Mouse (Mus musculus): Measurements from ENCODE around the gene Igsf21. TPM values are rescaled to one million over a fixed set of nuclear protein-coding genes. Genes with fewer than 3 reads are reported as not detected.

The Igsf21 gene
- polyA plus RNA-seq, 1 experiment from 2014 or later, result 1.5 TPM

DNA sequence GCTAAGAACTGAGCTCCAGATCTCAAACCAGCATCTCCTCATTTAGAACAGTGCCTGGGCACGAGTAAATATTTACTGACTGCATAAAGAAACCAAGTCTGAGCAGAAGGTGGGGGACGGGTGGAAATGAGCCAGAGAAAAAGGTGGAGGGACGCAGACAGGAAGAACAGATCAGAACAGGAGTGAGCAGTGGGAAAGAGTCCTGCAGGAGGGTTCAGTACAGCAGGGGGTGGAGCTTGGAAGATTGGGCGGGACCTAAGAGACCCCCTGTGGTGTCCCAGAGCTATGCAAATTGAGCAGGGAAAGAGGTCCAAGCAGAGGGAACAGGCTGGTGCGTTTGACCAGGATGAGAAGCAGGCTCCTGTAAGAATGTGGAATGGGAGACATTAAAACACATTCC lies 241.7 kb downstream of the Igsf21 start:
- no peak overlapping the region for H3K27ac ChIP-seq (ENCODE audit: low read length)
- peak; percentile 52; the same call in 1 of the 2 replicates for ATAC-seq
- H3K4me1 ChIP-seq (ENCODE audit: control insufficient read depth, insufficient read depth, low read length), result peaks cover 11% of the 10 kb centered on the region
- 12% methylated on average over 5 of the region's 5 CpGs for WGBS
- H3K9ac ChIP-seq (ENCODE audit: low read depth, low read length), result no peak overlapping the region
- no peaks in the 10 kb centered on the region for H3K36me3 ChIP-seq (ENCODE audit: control insufficient read depth, insufficient read depth, low read length)
- no peaks in the 10 kb centered on the region for H3K9me3 ChIP-seq (ENCODE audit: control insufficient read depth, low read length)
- peak overlapping the region; percentile 29; the same call in 1 of the 2 replicates for H3K4me3 ChIP-seq (ENCODE audit: low read length)
- H3K27me3 ChIP-seq (replicated peaks; ENCODE audit: control insufficient read depth, insufficient read depth, low read length), result peaks cover 10% of the 10 kb centered on the region; the same call in 1 of the 2 replicates
- H3K4me2 ChIP-seq (ENCODE audit: low read depth, low read length), result peak overlapping the region; percentile 49

DNA sequence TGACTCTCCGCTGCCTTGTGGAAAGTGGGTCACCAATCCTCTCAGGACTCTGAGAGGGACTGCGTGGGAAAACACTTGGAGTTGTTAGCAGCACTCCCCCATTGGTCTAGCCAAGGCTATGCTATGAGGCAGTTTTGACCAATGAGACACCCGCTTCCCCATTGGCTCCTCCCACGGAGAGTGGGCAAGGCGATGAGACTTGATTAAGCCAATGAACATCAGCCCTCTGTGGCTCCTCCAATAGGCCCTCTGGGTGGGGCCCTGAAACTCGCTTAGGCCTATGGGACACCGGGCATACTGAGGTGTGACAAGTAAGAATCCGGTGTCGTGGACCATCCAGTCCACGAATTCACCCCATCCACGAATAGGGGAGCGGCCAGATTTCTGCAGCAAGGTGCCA lies 242.4 kb downstream of the Igsf21 start:
- Histone ChIP-seq H3K4me1 (ENCODE audit: control insufficient read depth, insufficient read depth, low read length) (peaks cover 11% of the 10 kb centered on the region), H3K4me2 (ENCODE audit: low read depth, low read length) (peak overlapping the region; percentile 49), H3K27ac (ENCODE audit: low read length) (no peak overlapping the region), H3K9ac (ENCODE audit: low read depth, low read length) (peak overlapping the region; percentile 24; the same call in 1 of the 2 replicates), H3K36me3 (ENCODE audit: control insufficient read depth, insufficient read depth, low read length) (no peaks in the 10 kb centered on the region), H3K9me3 (ENCODE audit: control insufficient read depth, low read length) (no peaks in the 10 kb centered on the region), H3K4me3 (ENCODE audit: low read length) (peak overlapping the region; percentile 29), H3K27me3 (replicated peaks; ENCODE audit: control insufficient read depth, insufficient read depth, low read length) (peaks cover 10% of the 10 kb centered on the region; the same call in 1 of the 2 replicates)
- WGBS, result 16% methylated on average over 12 of the region's 12 CpGs
- peak; percentile 88 for ATAC-seq

DNA sequence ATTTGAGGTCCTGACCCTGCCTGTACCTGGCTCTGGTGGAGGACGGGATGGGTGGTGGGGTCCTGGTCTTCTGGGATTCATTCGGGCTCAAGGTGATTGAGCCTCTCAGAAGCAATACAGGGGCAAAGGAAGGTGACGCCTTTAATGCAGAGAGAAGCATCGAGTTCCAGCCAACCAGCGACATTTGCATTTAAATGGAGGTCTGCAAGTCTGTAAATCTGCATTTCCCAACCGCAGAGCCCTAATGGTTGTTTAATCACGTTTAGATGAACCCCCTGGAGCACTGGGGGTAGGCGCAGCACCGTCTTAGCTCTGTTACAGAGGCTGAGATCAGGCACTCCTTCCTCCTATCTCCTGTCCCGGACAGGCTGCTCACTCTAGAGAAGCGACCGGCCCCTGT lies 244.5 kb downstream of the Igsf21 start:
- ATAC-seq, result no peak
- no peak overlapping the region for H3K9ac ChIP-seq (ENCODE audit: low read depth, low read length)
- H3K4me2 ChIP-seq (ENCODE audit: low read depth, low read length), result no peak overlapping the region
- H3K27ac ChIP-seq (ENCODE audit: low read length), result no peak overlapping the region
- H3K9me3 ChIP-seq (ENCODE audit: control insufficient read depth, low read length), result no peaks in the 10 kb centered on the region
- no peaks in the 10 kb centered on the region for H3K36me3 ChIP-seq (ENCODE audit: control insufficient read depth, insufficient read depth, low read length)
- H3K4me3 ChIP-seq (ENCODE audit: low read length), result no peak overlapping the region
- 26% methylated on average over 12 of the region's 12 CpGs for WGBS
- peaks cover 11% of the 10 kb centered on the region for H3K4me1 ChIP-seq (ENCODE audit: control insufficient read depth, insufficient read depth, low read length)
- peaks cover 10% of the 10 kb centered on the region; the same call in 1 of the 2 replicates for H3K27me3 ChIP-seq (replicated peaks; ENCODE audit: control insufficient read depth, insufficient read depth, low read length)

GRCm38 (mm10) chr4:140000911-140001310 lies 245.7 kb downstream of the Igsf21 start:
- no peak for ATAC-seq
- no peak overlapping the region for H3K27ac ChIP-seq (ENCODE audit: low read length)
- H3K9me3 ChIP-seq (ENCODE audit: control insufficient read depth, low read length), result no peaks in the 10 kb centered on the region
- peaks cover 10% of the 10 kb centered on the region; the same call in 1 of the 2 replicates for H3K27me3 ChIP-seq (replicated peaks; ENCODE audit: control insufficient read depth, insufficient read depth, low read length)
- H3K4me3 ChIP-seq (ENCODE audit: low read length), result no peak overlapping the region
- H3K4me2 ChIP-seq (ENCODE audit: low read depth, low read length), result no peak overlapping the region
- peaks cover 11% of the 10 kb centered on the region for H3K4me1 ChIP-seq (ENCODE audit: control insufficient read depth, insufficient read depth, low read length)
- 79% methylated on average over 5 of the region's 5 CpGs for WGBS
- no peaks in the 10 kb centered on the region for H3K36me3 ChIP-seq (ENCODE audit: control insufficient read depth, insufficient read depth, low read length)
- no peak overlapping the region for H3K9ac ChIP-seq (ENCODE audit: low read depth, low read length)

DNA sequence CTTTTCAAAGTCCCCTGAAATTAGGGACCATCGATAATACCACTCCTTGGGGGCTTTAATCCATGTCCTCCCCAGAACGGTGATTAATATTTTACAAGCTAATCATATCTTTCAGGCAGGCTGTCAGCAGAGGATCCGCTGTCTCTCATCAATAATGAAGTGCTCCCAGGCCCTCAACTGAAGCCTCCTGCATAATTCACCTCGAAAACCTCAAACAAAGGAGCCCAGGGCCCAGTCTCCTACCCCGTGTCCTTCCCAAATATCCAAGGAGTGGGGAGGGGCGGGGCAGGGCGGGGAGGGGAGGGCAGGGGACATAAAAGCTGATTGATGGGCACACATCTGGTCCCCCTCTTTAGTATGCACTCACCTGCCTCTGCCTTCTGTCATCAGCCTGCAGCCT lies 247.6 kb downstream of the Igsf21 start:
- WGBS, result 66% methylated on average over 7 of the region's 7 CpGs
- no peak for ATAC-seq

DNA sequence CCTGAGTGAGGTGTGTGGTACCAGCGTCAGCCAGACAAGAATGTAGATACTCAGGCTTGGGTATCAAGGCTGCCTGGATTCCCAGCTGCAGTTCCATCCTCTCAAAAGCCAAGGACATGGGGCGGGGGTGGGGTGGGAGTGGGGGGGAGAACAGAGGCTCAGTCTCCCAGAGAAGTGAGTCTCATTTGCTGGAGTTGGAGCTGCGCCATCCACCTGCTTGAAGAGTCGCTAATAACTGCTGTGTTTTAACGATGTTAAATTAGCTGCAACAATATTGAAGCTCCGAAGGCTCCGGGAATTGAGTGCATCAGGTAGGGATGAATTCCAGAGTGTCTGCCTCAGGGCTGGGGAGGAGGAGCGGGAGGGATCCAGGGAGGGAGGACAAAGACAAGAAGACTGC lies 250.9 kb downstream of the Igsf21 start:
- no peak overlapping the region for H3K4me3 ChIP-seq (ENCODE audit: low read length)
- H3K9ac ChIP-seq (ENCODE audit: low read depth, low read length), result no peak overlapping the region
- no peaks in the 10 kb centered on the region for H3K27me3 ChIP-seq (replicated peaks; ENCODE audit: control insufficient read depth, insufficient read depth, low read length)
- H3K4me2 ChIP-seq (ENCODE audit: low read depth, low read length), result no peak overlapping the region
- WGBS, result 54% methylated on average over 8 of the region's 8 CpGs
- H3K36me3 ChIP-seq (ENCODE audit: control insufficient read depth, insufficient read depth, low read length), result no peaks in the 10 kb centered on the region
- ATAC-seq, result no peak
- peaks cover 7% of the 10 kb centered on the region; the same call in 1 of the 2 replicates for H3K4me1 ChIP-seq (ENCODE audit: control insufficient read depth, insufficient read depth, low read length)
- H3K9me3 ChIP-seq (ENCODE audit: control insufficient read depth, low read length), result no peaks in the 10 kb centered on the region
- no peak overlapping the region for H3K27ac ChIP-seq (ENCODE audit: low read length)

More for the DNA sequence above, 247.6 kb downstream of the Igsf21 start:
- Histone ChIP-seq H3K4me1 (ENCODE audit: control insufficient read depth, insufficient read depth, low read length) (peaks cover 1% of the 10 kb centered on the region; the same call in 1 of the 2 replicates), H3K4me3 (ENCODE audit: low read length) (no peak overlapping the region), H3K4me2 (ENCODE audit: low read depth, low read length) (no peak overlapping the region), H3K27me3 (replicated peaks; ENCODE audit: control insufficient read depth, insufficient read depth, low read length) (peaks cover 10% of the 10 kb centered on the region; the same call in 1 of the 2 replicates), H3K9me3 (ENCODE audit: control insufficient read depth, low read length) (no peaks in the 10 kb centered on the region), H3K9ac (ENCODE audit: low read depth, low read length) (no peak overlapping the region), H3K27ac (ENCODE audit: low read length) (no peak overlapping the region), H3K36me3 (ENCODE audit: control insufficient read depth, insufficient read depth, low read length) (no peaks in the 10 kb centered on the region)

GRCm38 (mm10) chr4:139993111-139993755 lies 253.4 kb downstream of the Igsf21 start:
- Histone ChIP-seq H3K9ac (ENCODE audit: low read depth, low read length) (no peak overlapping the region), H3K36me3 (ENCODE audit: control insufficient read depth, insufficient read depth, low read length) (no peaks in the 10 kb centered on the region), H3K4me3 (ENCODE audit: low read length) (no peak overlapping the region), H3K4me1 (ENCODE audit: control insufficient read depth, insufficient read depth, low read length) (peaks cover 7% of the 10 kb centered on the region; the same call in 1 of the 2 replicates), H3K9me3 (ENCODE audit: control insufficient read depth, low read length) (no peaks in the 10 kb centered on the region), H3K27ac (ENCODE audit: low read length) (no peak overlapping the region), H3K4me2 (ENCODE audit: low read depth, low read length) (0 out of 2 replicates have a peak overlapping the region, but pooled peaks have one; percentile 6), H3K27me3 (replicated peaks; ENCODE audit: control insufficient read depth, insufficient read depth, low read length) (no peaks in the 10 kb centered on the region)
- WGBS, result 10% methylated on average over 16 of the region's 16 CpGs
- ATAC-seq, result no peak

DNA sequence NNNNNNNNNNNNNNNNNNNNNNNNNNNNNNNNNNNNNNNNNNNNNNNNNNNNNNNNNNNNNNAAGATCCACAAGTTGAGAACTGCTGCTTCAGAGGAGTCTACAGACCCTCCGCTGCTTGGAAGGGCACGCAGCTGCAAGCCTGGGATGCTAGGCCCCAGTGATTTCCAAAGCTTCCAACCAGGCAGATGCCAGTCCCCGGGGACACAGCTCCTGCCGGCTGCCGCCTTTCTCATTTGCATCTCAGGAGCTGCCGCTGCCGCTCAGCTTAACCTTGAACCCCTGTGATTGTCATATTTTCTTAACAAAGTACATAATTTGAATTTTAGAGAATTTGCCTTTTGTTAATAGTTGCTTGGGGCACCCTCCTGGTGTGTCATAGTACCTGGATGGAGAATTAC lies 259.7 kb downstream of the Igsf21 start:
- ATAC-seq, result no peak
- Histone ChIP-seq H3K4me1 (ENCODE audit: control insufficient read depth, insufficient read depth, low read length) (no peaks in the 10 kb centered on the region), H3K9ac (ENCODE audit: low read depth, low read length) (no peak overlapping the region), H3K4me2 (ENCODE audit: low read depth, low read length) (no peak overlapping the region), H3K27ac (ENCODE audit: low read length) (no peak overlapping the region), H3K9me3 (ENCODE audit: control insufficient read depth, low read length) (no peaks in the 10 kb centered on the region), H3K36me3 (ENCODE audit: control insufficient read depth, insufficient read depth, low read length) (no peaks in the 10 kb centered on the region), H3K4me3 (ENCODE audit: low read length) (no peak overlapping the region), H3K27me3 (replicated peaks; ENCODE audit: control insufficient read depth, insufficient read depth, low read length) (no peaks in the 10 kb centered on the region)
- WGBS, result 39% methylated on average over 7 of the region's 7 CpGs

- Histone ChIP-seq H3K4me2 (ENCODE audit: low read depth, low read length) (no peak overlapping the region), H3K27ac (ENCODE audit: low read length) (peak overlapping the region; percentile 20), H3K27me3 (replicated peaks; ENCODE audit: control insufficient read depth, insufficient read depth, low read length) (no peaks in the 10 kb centered on the region), H3K4me3 (ENCODE audit: low read length) (no peak overlapping the region), H3K9ac (ENCODE audit: low read depth, low read length) (no peak overlapping the region), H3K4me1 (ENCODE audit: control insufficient read depth, insufficient read depth, low read length) (peaks cover 13% of the 10 kb centered on the region), H3K36me3 (ENCODE audit: control insufficient read depth, insufficient read depth, low read length) (no peaks in the 10 kb centered on the region), H3K9me3 (ENCODE audit: control insufficient read depth, low read length) (no peaks in the 10 kb centered on the region)
- 33% methylated on average over 5 of the region's 5 CpGs for WGBS
- ATAC-seq, result peak; percentile 87
Measured at GRCm38 (mm10) chr4:139978716-139979115, 267.9 kb downstream of the Igsf21 start.
